Mouse (Mus musculus) naive thymus-derived CD4-positive, alpha-beta T cell, adult 2 months (primary cell): ENCODE results near the gene Slc6a2.

Source experiments
- DNase-seq: peaks from one replicate; pipeline ENCODE4 v3.0.0-alpha.2; 2011; ENCODE audit warnings: low read depth

Slc6a2 gene

GRCm38 (mm10) chr8:93038831-93039230 lies 79.0 kb downstream of the Slc6a2 start:
- DNase-seq, result no peak

- no peak for DNase-seq
Measured at GRCm38 (mm10) chr8:93040256-93040655, 80.4 kb downstream of the Slc6a2 start.

GRCm38 (mm10) chr8:93040776-93041567 lies 81.1 kb downstream of the Slc6a2 start:
- DNase-seq, result no peak

- no peak for DNase-seq
Measured at GRCm38 (mm10) chr8:93043083-93043482, 83.2 kb downstream of the Slc6a2 start.

- no peak for DNase-seq
Measured at GRCm38 (mm10) chr8:93048092-93048491, 88.2 kb downstream of the Slc6a2 start, which contains the start of gene Ces1a. Ces1a (minus strand) TSS chr8:93048192.

GRCm38 (mm10) chr8:93048510-93049416 lies 88.9 kb downstream of the Slc6a2 start:
- DNase-seq, result no peak
